Mouse (Mus musculus) myocyte (in vitro differentiated cells): Measurements from ENCODE around the gene Slc2a9. TPM values are rescaled to one million over a fixed set of nuclear protein-coding genes. Genes with fewer than 3 reads are reported as not detected.

ENCODE experiments used
- H3K27me3 ChIP-seq: one replicate; pipeline ENCODE4 v1.6.1; 2011; ENCODE audit not compliant: control insufficient read depth, insufficient read depth, insufficient read length
- H3K36me3 ChIP-seq: one replicate; pipeline ENCODE4 v1.6.1; 2011; ENCODE audit not compliant: control insufficient read depth, insufficient read depth
- H3K4me2 ChIP-seq: one replicate; pipeline ENCODE4 v1.6.1; 2011; ENCODE audit warnings: low read depth, control low read depth
- H3K4me3 ChIP-seq: one replicate; pipeline ENCODE4 v1.5.1; 2011; ENCODE audit warnings: mild to moderate bottlenecking, control low read depth, moderate library complexity
- H3K79me2 ChIP-seq: one replicate; pipeline ENCODE4 v1.6.1; 2011; ENCODE audit not compliant: control insufficient read depth, insufficient read depth
- H3ac ChIP-seq: one replicate; pipeline ENCODE4 v1.6.1; 2011; ENCODE audit not compliant: control insufficient read depth, insufficient read length
- CEBPB ChIP-seq: IDR thresholded peaks from 2 replicates; pipeline ENCODE4 v1.6.1; 2011; ENCODE audit warnings: mild to moderate bottlenecking, moderate library complexity; ENCODE audit not compliant: poor library complexity, insufficient read depth, severe bottlenecking
- E2F4 ChIP-seq: IDR thresholded peaks from one replicate; pipeline ENCODE4 v1.6.1; 2011; ENCODE audit warnings: mild to moderate bottlenecking, control low read depth, moderate library complexity; ENCODE audit not compliant: insufficient read depth
- MAX ChIP-seq: IDR thresholded peaks from one replicate; pipeline ENCODE4 v1.6.1; 2011; ENCODE audit warnings: low read depth, mild to moderate bottlenecking, control low read depth
- MYOD1 ChIP-seq, 3 experiments: IDR thresholded peaks; one replicate each; pipeline ENCODE4 v1.6.1; 2011; ENCODE audit warnings: control low read depth in 2 of 3, low read depth in 2 of 3, mild to moderate bottlenecking in 2 of 3, moderate library complexity in 1 of 3; ENCODE audit not compliant: insufficient read length in 2 of 3, control insufficient read depth in 1 of 3
- MYOG ChIP-seq, 3 experiments: IDR thresholded peaks; one replicate each; pipeline ENCODE4 v1.6.1; 2011; ENCODE audit warnings: control low read depth in 2 of 3, low read depth in 2 of 3, mild to moderate bottlenecking in 2 of 3; ENCODE audit not compliant: insufficient read length in 2 of 3, control insufficient read depth in 1 of 3, insufficient read depth in 1 of 3
- POLR2A ChIP-seq: IDR thresholded peaks from one replicate; pipeline ENCODE4 v1.6.1; 2011; ENCODE audit warnings: low read depth, mild to moderate bottlenecking, control low read depth, moderate library complexity; ENCODE audit not compliant: insufficient read length
- POLR2AphosphoS2 ChIP-seq: IDR thresholded peaks from one replicate; pipeline ENCODE4 v1.6.1; 2011; ENCODE audit warnings: low read depth, control low read depth; ENCODE audit not compliant: insufficient read length
- REST ChIP-seq: IDR thresholded peaks from one replicate; pipeline ENCODE4 v1.6.1; 2011; ENCODE audit warnings: mild to moderate bottlenecking, control low read depth, moderate library complexity; ENCODE audit not compliant: insufficient read depth, insufficient read length
- SRF ChIP-seq: IDR thresholded peaks from one replicate; pipeline ENCODE4 v1.6.1; 2011; ENCODE audit warnings: low read depth; ENCODE audit not compliant: control insufficient read depth, insufficient read length
- TCF12 ChIP-seq: IDR thresholded peaks from one replicate; pipeline ENCODE4 v1.6.1; 2011; ENCODE audit warnings: mild to moderate bottlenecking, control low read depth; ENCODE audit not compliant: poor library complexity, insufficient read depth, severe bottlenecking
- TCF3 ChIP-seq: IDR thresholded peaks from one replicate; pipeline ENCODE4 v1.6.1; 2011; ENCODE audit warnings: low read depth, control low read depth; ENCODE audit not compliant: insufficient read length
- USF1 ChIP-seq: IDR thresholded peaks from one replicate; pipeline ENCODE4 v1.6.1; 2011; ENCODE audit warnings: low read depth, mild to moderate bottlenecking, control low read depth, moderate library complexity
- polyA plus RNA-seq: library from polyadenylated mRNA; unstranded; fragments of >200 nt; fragmentation: generic; extraction: Trizol; gene quantifications from one replicate; pipeline ENCODE4 v1.2.1, GENCODE M21; 2012; ENCODE audit warnings: missing spikeins

Slc2a9 gene
- polyA plus RNA-seq, 1 experiment: 1.1 TPM

DNA sequence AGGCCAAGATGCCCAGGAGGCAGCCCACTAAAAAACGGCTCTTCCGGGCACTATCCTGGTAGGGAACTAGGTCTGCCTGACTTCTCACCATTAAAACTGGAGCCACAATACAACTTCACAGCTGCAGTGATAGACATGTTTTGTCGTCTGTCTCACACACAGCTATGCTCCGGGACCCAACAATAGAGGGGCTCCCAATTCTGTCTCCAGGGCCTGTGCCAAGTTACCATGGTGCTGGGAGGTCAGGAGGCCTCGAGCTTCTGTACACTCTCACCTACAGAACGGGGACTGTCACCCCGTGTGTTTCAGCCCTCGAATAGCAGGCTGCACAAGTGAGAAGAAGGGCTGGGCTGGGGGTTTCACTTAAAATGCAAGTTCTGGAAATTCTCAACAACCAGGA lies 35.6 kb upstream of the Slc2a9 start:
- H3K27me3 ChIP-seq: no peaks in the 10 kb centered on the region
- TF ChIP-seq SRF: no peak
- no peak for TF ChIP-seq MAX
- TF ChIP-seq TCF12: no peak
- H3K36me3 ChIP-seq: peaks cover 44% of the 10 kb centered on the region
- H3ac ChIP-seq: no peak overlapping the region
- H3K79me2 ChIP-seq: peaks cover 10% of the 10 kb centered on the region
- H3K4me3 ChIP-seq: no peak overlapping the region
- no peak overlapping the region for H3K4me2 ChIP-seq

DNA sequence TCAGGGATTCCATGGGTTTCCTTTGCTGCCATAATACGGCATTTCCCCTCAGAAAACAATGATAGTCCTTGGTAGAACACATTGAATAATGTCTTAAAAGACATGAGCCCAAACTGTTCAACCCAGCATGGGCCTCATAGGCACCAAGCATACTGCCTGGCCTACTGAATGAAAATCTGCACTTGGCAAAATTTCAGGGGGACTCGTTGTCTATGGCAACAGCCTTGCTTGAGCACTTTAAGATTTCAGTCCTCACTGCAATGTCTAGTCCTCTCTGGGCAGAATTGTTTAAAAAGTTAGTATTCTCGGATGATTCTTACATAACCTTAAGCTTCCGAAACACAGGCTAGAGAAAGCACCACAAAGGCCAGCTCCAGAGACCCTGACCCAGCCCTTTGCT lies 34.9 kb upstream of the Slc2a9 start:
- H3K4me3 ChIP-seq: no peak overlapping the region
- no peaks in the 10 kb centered on the region for H3K27me3 ChIP-seq

DNA sequence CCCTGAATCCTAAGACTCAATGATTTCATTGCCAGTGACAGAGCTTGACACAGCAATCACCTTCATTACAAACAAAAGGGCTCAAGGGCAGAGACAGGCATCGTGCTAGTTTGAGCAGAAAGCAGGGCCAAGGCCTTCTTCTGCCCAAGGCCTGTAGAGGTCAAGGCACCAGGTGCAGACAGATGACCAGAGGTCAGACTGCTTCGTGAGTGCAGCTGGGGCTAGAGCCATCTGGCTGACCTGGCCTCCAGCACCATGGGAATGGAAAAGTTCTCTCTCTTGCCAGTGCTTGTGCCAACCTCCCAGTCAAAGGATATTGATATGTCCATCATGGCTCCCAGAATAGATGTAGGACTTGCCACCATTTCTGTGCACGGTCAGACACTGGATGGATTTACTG lies 33.9 kb upstream of the Slc2a9 start:
- TF ChIP-seq CEBPB (no peak), TCF12 (no peak), TCF3 (no peak), SRF (no peak), POLR2AphosphoS2 (no peak), E2F4 (no peak)
- H3K36me3 ChIP-seq: peaks cover 44% of the 10 kb centered on the region
- no peak overlapping the region for H3K4me2 ChIP-seq
- no peak overlapping the region for H3K4me3 ChIP-seq
- peaks cover 3% of the 10 kb centered on the region for H3K79me2 ChIP-seq
- no peaks in the 10 kb centered on the region for H3K27me3 ChIP-seq
- H3ac ChIP-seq: no peak overlapping the region

More for the DNA sequence above, 34.9 kb upstream of the Slc2a9 start:
- peaks cover 6% of the 10 kb centered on the region for H3K79me2 ChIP-seq
- H3K4me2 ChIP-seq: no peak overlapping the region
- H3ac ChIP-seq: no peak overlapping the region
- H3K36me3 ChIP-seq: peaks cover 40% of the 10 kb centered on the region
- TF ChIP-seq SRF (no peak), REST (no peak), TCF12 (no peak), E2F4 (no peak), USF1 (no peak), POLR2AphosphoS2 (no peak), MAX (no peak), POLR2A (no peak), CEBPB (no peak), MYOD1 (IDR thresholded peaks at IDR 0.05; ENCODE audit: control insufficient read depth in 1 of 3, insufficient read length in 2 of 3, low read depth in 2 of 3) (no peak), TCF3 (no peak), MYOG (IDR thresholded peaks at IDR 0.05; ENCODE audit: control insufficient read depth in 1 of 3, insufficient read depth in 1 of 3, insufficient read length in 2 of 3, low read depth in 2 of 3) (no peak)

DNA sequence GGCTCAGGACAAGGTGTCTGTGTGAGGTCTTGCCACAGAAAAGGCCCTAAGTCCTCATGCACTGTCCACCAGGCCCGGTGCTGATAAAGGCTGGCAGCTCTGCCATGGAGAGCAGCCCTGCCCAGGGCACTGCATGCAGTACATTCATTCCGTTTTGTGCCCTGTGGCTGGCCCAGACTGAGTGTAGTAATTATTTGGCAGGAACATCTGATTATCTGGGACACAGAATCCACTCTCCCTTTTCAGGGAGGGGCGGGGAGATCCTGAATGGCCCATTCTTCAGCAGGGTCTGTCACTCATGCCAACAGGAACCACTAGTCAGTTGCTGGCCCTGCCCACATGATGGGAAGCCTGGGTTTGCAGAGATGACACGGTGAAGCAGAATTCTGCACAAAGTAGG lies 29.1 kb upstream of the Slc2a9 start:
- Histone ChIP-seq H3K27me3 (no peaks in the 10 kb centered on the region), H3K36me3 (peaks cover 43% of the 10 kb centered on the region), H3ac (no peak overlapping the region), H3K4me2 (no peak overlapping the region), H3K4me3 (no peak overlapping the region), H3K79me2 (no peaks in the 10 kb centered on the region)
- TF ChIP-seq REST (peak; percentile 28), POLR2A (no peak), TCF12 (no peak)

DNA sequence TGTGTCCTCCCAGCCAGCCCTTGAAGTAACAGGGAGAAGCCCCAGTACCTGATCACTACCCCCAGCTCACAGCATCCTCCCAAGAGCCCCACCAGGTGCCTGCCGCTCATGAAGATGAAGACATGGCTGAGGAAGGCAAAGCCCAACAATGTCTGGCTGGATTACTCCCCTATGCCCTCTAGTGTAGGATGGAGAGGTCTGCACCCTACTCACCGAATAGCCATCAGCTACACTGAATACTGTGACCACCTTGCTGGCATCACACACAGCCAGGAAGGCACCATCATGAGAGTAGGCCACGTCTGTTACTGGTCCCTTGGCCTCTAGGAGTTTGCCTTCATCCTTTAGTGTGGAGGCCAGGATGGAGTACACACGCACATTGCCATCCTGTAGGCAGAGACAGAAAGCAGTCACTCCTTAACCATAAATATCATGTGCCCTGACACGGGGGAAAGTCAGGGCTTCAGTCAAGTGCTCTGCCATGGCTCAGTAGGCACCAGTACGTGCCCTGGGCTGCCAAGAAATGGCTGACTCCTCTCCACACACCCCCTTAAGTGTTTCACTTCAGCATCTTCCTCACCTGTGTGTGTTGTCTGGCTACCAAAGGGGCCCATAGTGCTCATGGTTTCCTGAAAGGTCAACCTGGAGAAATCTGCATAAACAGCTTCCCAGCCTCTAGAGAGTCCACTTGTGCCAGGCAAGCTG lies 26.9 kb upstream of the Slc2a9 start:
- Histone ChIP-seq H3K4me2 (no peak overlapping the region), H3K79me2 (no peaks in the 10 kb centered on the region), H3K36me3 (peaks cover 36% of the 10 kb centered on the region), H3K4me3 (no peak overlapping the region), H3ac (no peak overlapping the region), H3K27me3 (no peaks in the 10 kb centered on the region)
- no peak for TF ChIP-seq TCF3
- no peak for TF ChIP-seq E2F4
- no peak for TF ChIP-seq MAX
- TF ChIP-seq CEBPB: no peak
- no peak for TF ChIP-seq USF1
- TF ChIP-seq MYOD1 (IDR thresholded peaks at IDR 0.05; ENCODE audit: control insufficient read depth in 1 of 3, insufficient read length in 2 of 3, low read depth in 2 of 3): no peak
- no peak for TF ChIP-seq REST
- TF ChIP-seq SRF: no peak
- no peak for TF ChIP-seq POLR2AphosphoS2
- TF ChIP-seq POLR2A: no peak
- TF ChIP-seq TCF12: no peak
- no peak for TF ChIP-seq MYOG (IDR thresholded peaks at IDR 0.05; ENCODE audit: control insufficient read depth in 1 of 3, insufficient read depth in 1 of 3, insufficient read length in 2 of 3, low read depth in 2 of 3)
